Mouse (Mus musculus) lung, adult 18-20 months (tissue): Measurements from ENCODE around the gene Mybl2.
A peak's percentile ranks its signal among the peaks of the same experiment; 100 is the strongest.

ENCODE experiments used
- DNase-seq, 2 experiments: peaks; one replicate each; pipeline ENCODE4 v3.0.0; 2022; ENCODE audit warnings: mixed read lengths in 2 of 2

Gene Mybl2

GRCm38 (mm10) chr2:163073023-163073757 lies 18.7 kb downstream of the Mybl2 start:
- no peak for DNase-seq

- DNase-seq: no peak
These were observed 19.5 kb downstream of the Mybl2 start for GRCm38 (mm10) chr2:163074006-163074405.

GRCm38 (mm10) chr2:163074808-163075207 lies 20.3 kb downstream of the Mybl2 start:
- no peak for DNase-seq

- DNase-seq: no peak
These were observed 20.7 kb downstream of the Mybl2 start for GRCm38 (mm10) chr2:163075234-163075633.

GRCm38 (mm10) chr2:163079041-163079440 lies 24.6 kb downstream of the Mybl2 start:
- no peak for DNase-seq

- DNase-seq: no peak
These were observed 28.1 kb downstream of the Mybl2 start for GRCm38 (mm10) chr2:163082591-163082990.

GRCm38 (mm10) chr2:163084519-163084918 lies 30.0 kb downstream of the Mybl2 start:
- no peak for DNase-seq

- DNase-seq: no peak
These were observed 30.6 kb downstream of the Mybl2 start for GRCm38 (mm10) chr2:163085047-163085446.

- no peak for DNase-seq
These were observed 32.1 kb downstream of the Mybl2 start for GRCm38 (mm10) chr2:163086561-163086960.

GRCm38 (mm10) chr2:163087728-163088127 lies 33.2 kb downstream of the Mybl2 start, which contains the start of gene Gtsf1l:
TSS of gene Gtsf1l (minus strand) at chr2:163087855.
- no peak for DNase-seq

- DNase-seq: peak in 1 of 2 experiments; percentile 30
These were observed 35.1 kb downstream of the Mybl2 start for GRCm38 (mm10) chr2:163089475-163090123.

- no peak for DNase-seq
These were observed 40.4 kb downstream of the Mybl2 start for GRCm38 (mm10) chr2:163094909-163095308.

GRCm38 (mm10) chr2:163095784-163096183 lies 41.3 kb downstream of the Mybl2 start:
- peak; percentile 17 to 50 for DNase-seq

GRCm38 (mm10) chr2:163099919-163100318 lies 45.4 kb downstream of the Mybl2 start:
- DNase-seq: no peak

- no peak for DNase-seq
These were observed 46.1 kb downstream of the Mybl2 start for GRCm38 (mm10) chr2:163100551-163100950.

- DNase-seq: peak; percentile 45 to 59
These were observed 47.2 kb downstream of the Mybl2 start for GRCm38 (mm10) chr2:163101646-163102203.

GRCm38 (mm10) chr2:163102216-163102615 lies 47.7 kb downstream of the Mybl2 start:
- DNase-seq: no peak

- DNase-seq: no peak
These were observed 48.6 kb downstream of the Mybl2 start for GRCm38 (mm10) chr2:163102900-163103653.

GRCm38 (mm10) chr2:163104086-163104770 lies 49.7 kb downstream of the Mybl2 start:
- DNase-seq: no peak

GRCm38 (mm10) chr2:163108385-163108784 lies 53.9 kb downstream of the Mybl2 start:
- DNase-seq: no peak

- DNase-seq: no peak
These were observed 56.2 kb downstream of the Mybl2 start for GRCm38 (mm10) chr2:163110706-163111105.

- DNase-seq: no peak
These were observed 57.1 kb downstream of the Mybl2 start for GRCm38 (mm10) chr2:163111413-163112201.
